Mouse (Mus musculus): ENCODE data around the gene Armc7.

GRCm38 (mm10) chr11:115451781-115452241, 23.7 kb upstream of the Armc7 start:
- TF ChIP-seq CTCF (IDR thresholded peaks at IDR 0.05; ENCODE audit: low read depth), result no peak
- no peak for TF ChIP-seq EP300 (IDR thresholded peaks at IDR 0.05; ENCODE audit: low read depth)

All from heart, postnatal 0 days (tissue).